Mouse (Mus musculus) intestine, postnatal 0 days (tissue): ENCODE data around the gene Papln. TPM values are rescaled to one million over a fixed set of nuclear protein-coding genes. Genes with fewer than 3 reads are reported as not detected.
A peak's percentile ranks its signal among the peaks of the same experiment; 100 is the strongest.

Experiments
- ATAC-seq: fragments of 200-750 bp; cut with Nextera tagmentation; 2 replicates; pipeline ENCODE4 v1.8.0; 2017; ENCODE audit warnings: mild to moderate bottlenecking, moderate TSS enrichment, moderate library complexity
- H3K27ac ChIP-seq: fragments of 300-500 bp; sonication (generic); 2 replicates; pipeline ENCODE4 v1.5.1; 2014; ENCODE audit warnings: mild to moderate bottlenecking, low read depth, low read length, moderate library complexity
- H3K27me3 ChIP-seq: fragments of 300-500 bp; sonication (generic); replicated peaks from 2 replicates; pipeline ENCODE4 v1.6.1; 2014; ENCODE audit warnings: low read length, mixed read lengths; ENCODE audit not compliant: control insufficient read depth, insufficient read depth
- H3K36me3 ChIP-seq: fragments of 300-500 bp; sonication (generic); 2 replicates; pipeline ENCODE4 v1.6.1; 2014; ENCODE audit warnings: mild to moderate bottlenecking, moderate library complexity; ENCODE audit not compliant: control insufficient read depth, insufficient read depth
- H3K4me1 ChIP-seq: fragments of 300-500 bp; sonication (generic); replicated peaks from 2 replicates; pipeline ENCODE4 v1.6.1; 2014; ENCODE audit warnings: antibody characterized with exemption, low read length, mixed read lengths; ENCODE audit not compliant: control insufficient read depth, insufficient read depth
- H3K4me2 ChIP-seq: fragments of 300-500 bp; sonication (generic); replicated peaks from 2 replicates; pipeline ENCODE4 v1.6.1; 2014; ENCODE audit warnings: low read depth, mild to moderate bottlenecking, moderate library complexity
- H3K4me3 ChIP-seq: fragments of 300-500 bp; sonication (generic); 2 replicates; pipeline ENCODE4 v1.5.1; 2014; ENCODE audit warnings: low read depth, low read length
- H3K9ac ChIP-seq: fragments of 300-500 bp; sonication (generic); 2 replicates; pipeline ENCODE4 v1.6.1; 2014; ENCODE audit warnings: mild to moderate bottlenecking, low read depth, low read length
- H3K9me3 ChIP-seq: fragments of 300-500 bp; sonication (generic); 2 replicates; pipeline ENCODE4 v1.6.1; 2016; ENCODE audit warnings: mixed run types; ENCODE audit not compliant: control insufficient read depth
- CTCF ChIP-seq: sonication (generic); IDR thresholded peaks from 2 replicates; pipeline ENCODE4 v1.5.1; 2016; ENCODE audit warnings: low read depth, mild to moderate bottlenecking, control low read depth, antibody characterized with exemption, moderate library complexity
- WGBS: fragments of 180-500 bp; shearing (Covaris S2); extraction: QIAGEN DNeasy Blood & Tissue Kit; methylation state at CpG from one replicate; pipeline ENCODE4 v1.1.7; 2014; 5-methylcytosine and 5-hydroxymethylcytosine counted together
- polyA plus RNA-seq: library from polyadenylated mRNA; unstranded; fragments of >200 nt; fragmentation: Nextera tagmentation; extraction: Ambion mirVana; gene quantifications from 2 replicates; pipeline ENCODE4 v1.2.1, GENCODE M21; 2015

Papln gene
- polyA plus RNA-seq, 1 experiment from 2014 or later = 1.7 TPM

GRCm38 (mm10) chr12:83833979-83834378 is 70.5 kb downstream of the Papln start:
- no peaks in the 10 kb centered on the region for H3K9me3 ChIP-seq
- H3K4me2 ChIP-seq = no peak overlapping the region
- H3K4me3 ChIP-seq = no peak overlapping the region
- no peak overlapping the region for H3K9ac ChIP-seq
- TF ChIP-seq CTCF = no peak
- WGBS = 80% methylated on average over 3 of the region's 3 CpGs
- no peaks in the 10 kb centered on the region for H3K4me1 ChIP-seq
- peaks cover 36% of the 10 kb centered on the region for H3K36me3 ChIP-seq
- ATAC-seq = no peak; the same call in 1 of the 2 replicates
- no peak overlapping the region for H3K27ac ChIP-seq
- H3K27me3 ChIP-seq = no peaks in the 10 kb centered on the region

DNA sequence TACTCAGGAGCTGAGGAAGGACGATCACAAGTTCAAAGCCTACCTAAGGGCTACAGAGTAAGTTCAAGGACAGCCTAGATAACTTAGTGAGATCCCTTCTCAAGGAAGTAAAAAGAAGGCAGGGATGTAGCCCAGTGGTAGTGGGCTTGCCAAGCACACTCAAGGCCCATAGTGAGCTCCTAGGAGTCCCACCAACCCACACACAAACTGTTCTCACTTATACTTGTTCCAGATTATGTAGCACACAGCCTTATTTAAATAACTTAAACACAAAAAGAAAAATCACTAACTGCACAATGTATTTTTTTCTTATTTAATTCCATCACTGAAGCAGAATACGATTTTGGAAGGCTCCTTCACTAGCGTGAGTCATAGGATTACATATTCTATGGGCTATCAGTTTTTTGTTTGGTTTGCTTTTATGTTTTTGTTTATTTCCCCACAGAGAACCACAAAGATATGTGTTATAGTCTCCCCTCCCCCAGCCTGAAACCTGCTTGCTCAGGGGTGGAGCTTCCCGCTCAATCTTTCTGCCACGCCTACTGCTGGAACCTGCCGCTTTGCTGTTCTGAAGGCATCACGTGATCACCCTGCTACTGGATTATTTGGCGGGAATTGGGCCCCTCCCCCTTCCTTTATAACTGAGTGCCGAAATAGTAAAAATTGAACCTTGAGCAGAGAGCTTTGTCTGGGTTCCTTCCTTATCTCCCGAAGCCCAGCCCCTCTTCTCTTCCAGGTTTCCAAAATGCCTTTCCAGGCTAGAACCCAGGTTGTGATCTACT is 78.2 kb downstream of the Papln start:
- Histone ChIP-seq H3K4me1 (0 out of 2 replicates have a peak, but pooled peaks cover 6% of the 10 kb centered on the region), H3K36me3 (peaks cover 24% of the 10 kb centered on the region), H3K4me2 (no peak overlapping the region), H3K27ac (no peak overlapping the region), H3K27me3 (no peaks in the 10 kb centered on the region), H3K9ac (no peak overlapping the region), H3K9me3 (no peaks in the 10 kb centered on the region), H3K4me3 (no peak overlapping the region)
- TF ChIP-seq CTCF = no peak
- 64% methylated on average over 10 of the region's 10 CpGs for WGBS
- ATAC-seq = 0 out of 2 replicates have a peak, but pooled peaks have one; percentile 21

Other genes with a start within 250 kb of the Papln start
- 7.3 and 7.4 TPM in 2 replicates for gene Dcaf4, start 243.2 kb upstream of the Papln start, polyA plus RNA-seq
- gene Zfyve1, start 166.4 kb upstream of the Papln start, polyA plus RNA-seq = 8.1 and 9.7 TPM in 2 replicates
- 133 and 142 TPM in 2 replicates for gene Rbm25, start 132.4 kb upstream of the Papln start, polyA plus RNA-seq
- 89.5 and 92.4 TPM in 2 replicates for gene Psen1, start 75.5 kb upstream of the Papln start, polyA plus RNA-seq
- 28.9 and 34.4 TPM in 2 replicates for gene Numb, start 158.3 kb downstream of the Papln start, polyA plus RNA-seq
- 11.4 and 12.4 TPM in 2 replicates for gene Riox1, start 187.0 kb downstream of the Papln start, polyA plus RNA-seq
- gene Heatr4, start 221.2 kb downstream of the Papln start, polyA plus RNA-seq = 0.04 TPM in 1 of 2 replicates, not detected in the other
- gene Acot2, start 224.2 kb downstream of the Papln start, polyA plus RNA-seq = 63.7 and 69.3 TPM in 2 replicates
- gene Acot1, start 245.9 kb downstream of the Papln start, polyA plus RNA-seq = 251 and 267 TPM in 2 replicates